Mouse (Mus musculus) myocyte (in vitro differentiated cells): ENCODE data around the gene Triml1. TPM values are rescaled to one million over a fixed set of nuclear protein-coding genes. Genes with fewer than 3 reads are reported as not detected.

Source experiments
- H3K27me3 ChIP-seq: one replicate; pipeline ENCODE4 v1.6.1; 2011; ENCODE audit not compliant: control insufficient read depth, insufficient read depth, insufficient read length
- H3K36me3 ChIP-seq: one replicate; pipeline ENCODE4 v1.6.1; 2011; ENCODE audit not compliant: control insufficient read depth, insufficient read depth
- H3K4me2 ChIP-seq: one replicate; pipeline ENCODE4 v1.6.1; 2011; ENCODE audit warnings: low read depth, control low read depth
- H3K4me3 ChIP-seq: one replicate; pipeline ENCODE4 v1.5.1; 2011; ENCODE audit warnings: mild to moderate bottlenecking, control low read depth, moderate library complexity
- H3K79me2 ChIP-seq: one replicate; pipeline ENCODE4 v1.6.1; 2011; ENCODE audit not compliant: control insufficient read depth, insufficient read depth
- H3ac ChIP-seq: one replicate; pipeline ENCODE4 v1.6.1; 2011; ENCODE audit not compliant: control insufficient read depth, insufficient read length
- CEBPB ChIP-seq: IDR thresholded peaks from 2 replicates; pipeline ENCODE4 v1.6.1; 2011; ENCODE audit warnings: mild to moderate bottlenecking, moderate library complexity; ENCODE audit not compliant: poor library complexity, insufficient read depth, severe bottlenecking
- E2F4 ChIP-seq: IDR thresholded peaks from one replicate; pipeline ENCODE4 v1.6.1; 2011; ENCODE audit warnings: mild to moderate bottlenecking, control low read depth, moderate library complexity; ENCODE audit not compliant: insufficient read depth
- MAX ChIP-seq: IDR thresholded peaks from one replicate; pipeline ENCODE4 v1.6.1; 2011; ENCODE audit warnings: low read depth, mild to moderate bottlenecking, control low read depth
- MYOD1 ChIP-seq, 3 experiments: IDR thresholded peaks; one replicate each; pipeline ENCODE4 v1.6.1; 2011; ENCODE audit warnings: control low read depth in 2 of 3, low read depth in 2 of 3, mild to moderate bottlenecking in 2 of 3, moderate library complexity in 1 of 3; ENCODE audit not compliant: insufficient read length in 2 of 3, control insufficient read depth in 1 of 3
- MYOG ChIP-seq, 3 experiments: IDR thresholded peaks; one replicate each; pipeline ENCODE4 v1.6.1; 2011; ENCODE audit warnings: control low read depth in 2 of 3, low read depth in 2 of 3, mild to moderate bottlenecking in 2 of 3; ENCODE audit not compliant: insufficient read length in 2 of 3, control insufficient read depth in 1 of 3, insufficient read depth in 1 of 3
- POLR2A ChIP-seq: IDR thresholded peaks from one replicate; pipeline ENCODE4 v1.6.1; 2011; ENCODE audit warnings: low read depth, mild to moderate bottlenecking, control low read depth, moderate library complexity; ENCODE audit not compliant: insufficient read length
- POLR2AphosphoS2 ChIP-seq: IDR thresholded peaks from one replicate; pipeline ENCODE4 v1.6.1; 2011; ENCODE audit warnings: low read depth, control low read depth; ENCODE audit not compliant: insufficient read length
- REST ChIP-seq: IDR thresholded peaks from one replicate; pipeline ENCODE4 v1.6.1; 2011; ENCODE audit warnings: mild to moderate bottlenecking, control low read depth, moderate library complexity; ENCODE audit not compliant: insufficient read depth, insufficient read length
- SRF ChIP-seq: IDR thresholded peaks from one replicate; pipeline ENCODE4 v1.6.1; 2011; ENCODE audit warnings: low read depth; ENCODE audit not compliant: control insufficient read depth, insufficient read length
- TCF12 ChIP-seq: IDR thresholded peaks from one replicate; pipeline ENCODE4 v1.6.1; 2011; ENCODE audit warnings: mild to moderate bottlenecking, control low read depth; ENCODE audit not compliant: poor library complexity, insufficient read depth, severe bottlenecking
- TCF3 ChIP-seq: IDR thresholded peaks from one replicate; pipeline ENCODE4 v1.6.1; 2011; ENCODE audit warnings: low read depth, control low read depth; ENCODE audit not compliant: insufficient read length
- USF1 ChIP-seq: IDR thresholded peaks from one replicate; pipeline ENCODE4 v1.6.1; 2011; ENCODE audit warnings: low read depth, mild to moderate bottlenecking, control low read depth, moderate library complexity
- polyA plus RNA-seq: library from polyadenylated mRNA; unstranded; fragments of >200 nt; fragmentation: generic; extraction: Trizol; gene quantifications from one replicate; pipeline ENCODE4 v1.2.1, GENCODE M21; 2012; ENCODE audit warnings: missing spikeins

Gene Triml1
- polyA plus RNA-seq, 1 experiment: not detected

- H3K79me2 ChIP-seq: no peaks in the 10 kb centered on the region
- H3K27me3 ChIP-seq: no peaks in the 10 kb centered on the region
- no peak overlapping the region for H3K4me3 ChIP-seq
- no peak overlapping the region for H3K4me2 ChIP-seq
- no peak for TF ChIP-seq TCF12
- TF ChIP-seq POLR2AphosphoS2: no peak
- TF ChIP-seq USF1: no peak
- no peak for TF ChIP-seq REST
- no peak for TF ChIP-seq MYOD1 (IDR thresholded peaks at IDR 0.05; ENCODE audit: control insufficient read depth in 1 of 3, insufficient read length in 2 of 3, low read depth in 2 of 3)
- TF ChIP-seq TCF3: no peak
- TF ChIP-seq POLR2A: no peak
- TF ChIP-seq CEBPB: no peak
- no peak for TF ChIP-seq MAX
- TF ChIP-seq MYOG (IDR thresholded peaks at IDR 0.05; ENCODE audit: control insufficient read depth in 1 of 3, insufficient read depth in 1 of 3, insufficient read length in 2 of 3, low read depth in 2 of 3): no peak
- TF ChIP-seq SRF: no peak
- no peak for TF ChIP-seq E2F4
- H3ac ChIP-seq: no peak overlapping the region
- H3K36me3 ChIP-seq: no peaks in the 10 kb centered on the region
Observed at GRCm38 (mm10) chr8:43164453-43164852, 23.2 kb upstream of the Triml1 start.

DNA sequence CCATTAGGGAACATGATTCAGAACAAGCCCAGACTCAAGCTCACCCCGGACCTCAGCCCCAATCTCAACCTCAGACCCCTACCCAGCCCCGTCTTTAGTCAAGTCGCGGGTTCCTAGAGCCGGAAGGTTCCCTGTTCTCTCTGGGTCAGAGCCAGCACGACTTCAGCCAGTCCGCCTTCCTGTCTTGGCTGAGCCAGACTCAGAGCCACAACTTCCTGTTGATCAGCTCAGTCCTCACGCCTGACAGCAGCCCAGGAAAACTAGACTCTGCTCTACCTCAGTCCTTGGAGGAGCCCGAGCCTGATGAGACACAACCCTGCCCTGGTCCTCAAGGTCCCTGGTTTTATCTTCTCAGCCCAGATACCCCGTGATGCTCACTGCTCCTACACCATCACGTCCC lies 22.0 kb upstream of the Triml1 start:
- Histone ChIP-seq H3K79me2 (no peaks in the 10 kb centered on the region), H3ac (no peak overlapping the region), H3K27me3 (no peaks in the 10 kb centered on the region), H3K4me2 (no peak overlapping the region), H3K4me3 (no peak overlapping the region), H3K36me3 (no peaks in the 10 kb centered on the region)
- TF ChIP-seq MAX (no peak), MYOD1 (IDR thresholded peaks at IDR 0.05; ENCODE audit: control insufficient read depth in 1 of 3, insufficient read length in 2 of 3, low read depth in 2 of 3) (no peak), SRF (no peak), POLR2AphosphoS2 (no peak), REST (no peak), E2F4 (no peak), CEBPB (no peak), MYOG (IDR thresholded peaks at IDR 0.05; ENCODE audit: control insufficient read depth in 1 of 3, insufficient read depth in 1 of 3, insufficient read length in 2 of 3, low read depth in 2 of 3) (no peak), TCF12 (no peak), POLR2A (no peak), TCF3 (no peak), USF1 (no peak)

DNA sequence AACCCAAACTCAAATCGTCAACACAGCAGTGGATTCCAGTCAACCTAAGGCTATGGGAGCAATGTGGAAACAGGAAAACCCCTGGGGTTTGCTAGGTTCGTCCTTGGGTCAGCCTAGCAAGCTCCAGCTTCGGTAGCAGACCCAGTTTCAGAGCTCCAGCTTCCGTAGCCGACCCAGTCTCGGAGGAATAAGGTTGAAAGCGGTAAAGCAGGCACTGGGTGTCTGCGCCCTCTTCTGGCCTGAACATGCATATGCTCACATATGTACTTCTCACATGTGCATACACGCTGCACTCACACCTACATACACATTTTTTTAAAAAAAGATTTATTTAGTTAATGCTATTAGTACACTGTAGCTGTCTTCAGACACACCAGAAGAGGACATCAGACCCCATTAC lies 8.0 kb upstream of the Triml1 start:
- Histone ChIP-seq H3K4me2 (no peak overlapping the region), H3K79me2 (no peaks in the 10 kb centered on the region), H3K27me3 (no peaks in the 10 kb centered on the region), H3K36me3 (no peaks in the 10 kb centered on the region), H3K4me3 (no peak overlapping the region), H3ac (no peak overlapping the region)
- no peak for TF ChIP-seq SRF
- TF ChIP-seq E2F4: no peak
- no peak for TF ChIP-seq TCF3
- no peak for TF ChIP-seq USF1
- TF ChIP-seq REST: no peak
- no peak for TF ChIP-seq POLR2A
- TF ChIP-seq MAX: no peak
- TF ChIP-seq MYOD1 (IDR thresholded peaks at IDR 0.05; ENCODE audit: control insufficient read depth in 1 of 3, insufficient read length in 2 of 3, low read depth in 2 of 3): no peak
- TF ChIP-seq TCF12: no peak
- TF ChIP-seq POLR2AphosphoS2: no peak
- TF ChIP-seq MYOG (IDR thresholded peaks at IDR 0.05; ENCODE audit: control insufficient read depth in 1 of 3, insufficient read depth in 1 of 3, insufficient read length in 2 of 3, low read depth in 2 of 3): no peak
- TF ChIP-seq CEBPB: no peak

- Histone ChIP-seq H3K79me2 (no peaks in the 10 kb centered on the region), H3K4me2 (no peak overlapping the region), H3K36me3 (no peaks in the 10 kb centered on the region), H3ac (no peak overlapping the region), H3K4me3 (no peak overlapping the region), H3K27me3 (no peaks in the 10 kb centered on the region)
- TF ChIP-seq POLR2A: no peak
- no peak for TF ChIP-seq POLR2AphosphoS2
- TF ChIP-seq TCF12: no peak
- TF ChIP-seq E2F4: no peak
- TF ChIP-seq MYOG (IDR thresholded peaks at IDR 0.05; ENCODE audit: control insufficient read depth in 1 of 3, insufficient read depth in 1 of 3, insufficient read length in 2 of 3, low read depth in 2 of 3): no peak
- no peak for TF ChIP-seq TCF3
- TF ChIP-seq SRF: no peak
- TF ChIP-seq CEBPB: no peak
- no peak for TF ChIP-seq MAX
- TF ChIP-seq MYOD1 (IDR thresholded peaks at IDR 0.05; ENCODE audit: control insufficient read depth in 1 of 3, insufficient read length in 2 of 3, low read depth in 2 of 3): no peak
- no peak for TF ChIP-seq REST
- no peak for TF ChIP-seq USF1
Observed at GRCm38 (mm10) chr8:43111205-43111827, 30.0 kb downstream of the Triml1 start.

Other genes starting within 250 kb of the Triml1 start
- not detected for gene Triml2, start 39.1 kb upstream of the Triml1 start, polyA plus RNA-seq
- gene Zfp42, start 165.5 kb upstream of the Triml1 start, polyA plus RNA-seq: not detected